Mouse (Mus musculus): ENCODE data around the gene Cysrt1. TPM values are rescaled to one million over a fixed set of nuclear protein-coding genes. Genes with fewer than 3 reads are reported as not detected.

The Cysrt1 gene
- total RNA-seq, 1 experiment from 2014 or later: not detected

GRCm38 (mm10) chr2:25225811-25226379 is 16.4 kb downstream of the Cysrt1 start:
- ATAC-seq (replicated peaks in 1 of 2; ENCODE audit: insufficient read depth in 1 of 2, low FRiP score in 2 of 2, low TSS enrichment in 1 of 2, low read depth in 1 of 2, poor library complexity in 2 of 2, severe bottlenecking in 2 of 2): no peak

GRCm38 (mm10) chr2:25224766-25225752 is 17.2 kb downstream of the Cysrt1 start:
- peak; percentile 78 to 81 for ATAC-seq (replicated peaks in 1 of 2; ENCODE audit: insufficient read depth in 1 of 2, low FRiP score in 2 of 2, low TSS enrichment in 1 of 2, low read depth in 1 of 2, poor library complexity in 2 of 2, severe bottlenecking in 2 of 2)

- ATAC-seq (replicated peaks in 1 of 2; ENCODE audit: insufficient read depth in 1 of 2, low FRiP score in 2 of 2, low TSS enrichment in 1 of 2, low read depth in 1 of 2, poor library complexity in 2 of 2, severe bottlenecking in 2 of 2): no peak
Measured at GRCm38 (mm10) chr2:25224492-25224765, 17.8 kb downstream of the Cysrt1 start, which contains the start of gene Tubb4b. Gene Tubb4b (minus strand): TSS chr2:25224702.

- ATAC-seq (replicated peaks in 1 of 2; ENCODE audit: insufficient read depth in 1 of 2, low FRiP score in 2 of 2, low TSS enrichment in 1 of 2, low read depth in 1 of 2, poor library complexity in 2 of 2, severe bottlenecking in 2 of 2): peak; percentile 0 to 40; a peak in 2 of 4 replicates
Measured at GRCm38 (mm10) chr2:25223681-25224491, 18.4 kb downstream of the Cysrt1 start.

- no peak for ATAC-seq (replicated peaks in 1 of 2; ENCODE audit: insufficient read depth in 1 of 2, low FRiP score in 2 of 2, low TSS enrichment in 1 of 2, low read depth in 1 of 2, poor library complexity in 2 of 2, severe bottlenecking in 2 of 2)
Measured at GRCm38 (mm10) chr2:25221331-25221772, 20.9 kb downstream of the Cysrt1 start.

GRCm38 (mm10) chr2:25218445-25218844 is 23.8 kb downstream of the Cysrt1 start, which contains the start of gene Fam166a:
Gene Fam166a (plus strand): TSS chr2:25218745.
- no peak for ATAC-seq (replicated peaks in 1 of 2; ENCODE audit: insufficient read depth in 1 of 2, low FRiP score in 2 of 2, low TSS enrichment in 1 of 2, low read depth in 1 of 2, poor library complexity in 2 of 2, severe bottlenecking in 2 of 2)

- no peak for ATAC-seq (replicated peaks in 1 of 2; ENCODE audit: insufficient read depth in 1 of 2, low FRiP score in 2 of 2, low TSS enrichment in 1 of 2, low read depth in 1 of 2, poor library complexity in 2 of 2, severe bottlenecking in 2 of 2)
Measured at GRCm38 (mm10) chr2:25217666-25218065, 24.6 kb downstream of the Cysrt1 start.

GRCm38 (mm10) chr2:25214444-25214843 is 27.8 kb downstream of the Cysrt1 start, which contains the start of gene Stpg3:
Gene Stpg3 (minus strand): TSS chr2:25214637.
- ATAC-seq (replicated peaks in 1 of 2; ENCODE audit: insufficient read depth in 1 of 2, low FRiP score in 2 of 2, low TSS enrichment in 1 of 2, low read depth in 1 of 2, poor library complexity in 2 of 2, severe bottlenecking in 2 of 2): no peak

GRCm38 (mm10) chr2:25213266-25213865 is 28.9 kb downstream of the Cysrt1 start:
- no peak for ATAC-seq (replicated peaks in 1 of 2; ENCODE audit: insufficient read depth in 1 of 2, low FRiP score in 2 of 2, low TSS enrichment in 1 of 2, low read depth in 1 of 2, poor library complexity in 2 of 2, severe bottlenecking in 2 of 2)

- ATAC-seq (replicated peaks in 1 of 2; ENCODE audit: insufficient read depth in 1 of 2, low FRiP score in 2 of 2, low TSS enrichment in 1 of 2, low read depth in 1 of 2, poor library complexity in 2 of 2, severe bottlenecking in 2 of 2): peak; percentile 92 to 93
Measured at GRCm38 (mm10) chr2:25211121-25211670, 31.1 kb downstream of the Cysrt1 start, which contains the start of gene Nelfb. Gene Nelfb (minus strand): TSS chr2:25211489.

GRCm38 (mm10) chr2:25210686-25211085 is 31.6 kb downstream of the Cysrt1 start:
- ATAC-seq (replicated peaks in 1 of 2; ENCODE audit: insufficient read depth in 1 of 2, low FRiP score in 2 of 2, low TSS enrichment in 1 of 2, low read depth in 1 of 2, poor library complexity in 2 of 2, severe bottlenecking in 2 of 2): peak in 1 of 2 experiments; percentile 29; a peak in 2 of 4 replicates

- no peak for ATAC-seq (replicated peaks in 1 of 2; ENCODE audit: insufficient read depth in 1 of 2, low FRiP score in 2 of 2, low TSS enrichment in 1 of 2, low read depth in 1 of 2, poor library complexity in 2 of 2, severe bottlenecking in 2 of 2)
Measured at GRCm38 (mm10) chr2:25207593-25207992, 34.7 kb downstream of the Cysrt1 start.

- ATAC-seq (replicated peaks in 1 of 2; ENCODE audit: insufficient read depth in 1 of 2, low FRiP score in 2 of 2, low TSS enrichment in 1 of 2, low read depth in 1 of 2, poor library complexity in 2 of 2, severe bottlenecking in 2 of 2): peak in 1 of 2 experiments; percentile 47; a peak in 1 of 4 replicates
Measured at GRCm38 (mm10) chr2:25203631-25204214, 38.5 kb downstream of the Cysrt1 start.

- ATAC-seq (replicated peaks in 1 of 2; ENCODE audit: insufficient read depth in 1 of 2, low FRiP score in 2 of 2, low TSS enrichment in 1 of 2, low read depth in 1 of 2, poor library complexity in 2 of 2, severe bottlenecking in 2 of 2): no peak
Measured at GRCm38 (mm10) chr2:25200631-25201030, 41.6 kb downstream of the Cysrt1 start.

- ATAC-seq (replicated peaks in 1 of 2; ENCODE audit: insufficient read depth in 1 of 2, low FRiP score in 2 of 2, low TSS enrichment in 1 of 2, low read depth in 1 of 2, poor library complexity in 2 of 2, severe bottlenecking in 2 of 2): no peak
Measured at GRCm38 (mm10) chr2:25197946-25198345, 44.3 kb downstream of the Cysrt1 start.

GRCm38 (mm10) chr2:25197191-25197590 is 45.1 kb downstream of the Cysrt1 start:
- ATAC-seq (replicated peaks in 1 of 2; ENCODE audit: insufficient read depth in 1 of 2, low FRiP score in 2 of 2, low TSS enrichment in 1 of 2, low read depth in 1 of 2, poor library complexity in 2 of 2, severe bottlenecking in 2 of 2): no peak
